In genomic region chr2:163749647-163750611, GRCm38 (mm10) we compare ENCODE assay signal across 8 mouse cellular contexts. TPM values are rescaled to one million over a fixed set of nuclear protein-coding genes. Genes with fewer than 3 reads are reported as not detected.
DNase-seq lines count a peak whose midpoint lies in the region; ATAC-seq and TF ChIP-seq lines count a peak whose summit lies in the region.

Gene Ada, minus strand, starts transcription at chr2:163750239.

- H3K4me1 ChIP-seq in lung, postnatal 0 days (ENCODE audit: insufficient read depth, low read depth, low read length): peaks cover 3% of the 10 kb centered on the region; the same call in 1 of the 2 replicates

- H3K4me3 ChIP-seq in lung, postnatal 0 days (ENCODE audit: low read depth, low read length): peak within 1 kb of the TSS; percentile 48

- TF ChIP-seq EP300 in lung, postnatal 0 days (IDR thresholded peaks at IDR 0.05): no peak

- TF ChIP-seq CTCF in lung, postnatal 0 days (IDR thresholded peaks at IDR 0.05): no peak

- H3K27me3 ChIP-seq in lung, postnatal 0 days (replicated peaks; ENCODE audit: insufficient read depth, low read length): no peaks in the 10 kb centered on the region; the same call in 1 of the 2 replicates

- 2% methylated on average over 43 of the region's 57 CpGs for WGBS in lung, postnatal 0 days

- H3K27ac ChIP-seq in lung, postnatal 0 days (ENCODE audit: low read length): no peak within 1 kb of the TSS

- H3K4me2 ChIP-seq in lung, postnatal 0 days (replicated peaks; ENCODE audit: low read depth, low read length): peak within 1 kb of the TSS; percentile 98

- no peaks in the 10 kb centered on the region for H3K9me3 ChIP-seq in lung, postnatal 0 days (ENCODE audit: low read length)

- peak; percentile 84 for ATAC-seq in lung, postnatal 0 days

- peak; percentile 11 to 50 for DNase-seq in urinary bladder, adult 18-20 months (ENCODE audit: low spot score in 2 of 2)
- DNase-seq in urinary bladder, postnatal 10 days (ENCODE audit: low spot score): no peak
- DNase-seq in embryo, embryonic 10 days (ENCODE audit: low spot score): peak; percentile 78
- peak; percentile 66 to 71 for DNase-seq in heart, adult 18-20 months
- DNase-seq in kidney, adult 9 months: peak; percentile 51
- DNase-seq in lung, postnatal 0 days (ENCODE audit: low spot score): peak; percentile 62
- peak; percentile 73 for DNase-seq in retina, embryonic 14.5 days (ENCODE audit: low spot score)
- no peak for DNase-seq in frontal cortex, postnatal 36 days (ENCODE audit: low spot score in 2 of 2)

- H3K9ac ChIP-seq in lung, postnatal 0 days (replicated peaks; ENCODE audit: low read depth): peak within 1 kb of the TSS; percentile 32; the same call in 1 of the 2 replicates

- H3K36me3 ChIP-seq in lung, postnatal 0 days (ENCODE audit: insufficient read depth, low read length): no peaks in the 10 kb centered on the region

RNA-seq across cellular contexts. Expression of gene Ada, which starts in this region (rescaled TPM):
- 1 to 10 TPM; 1.1 to 1.3 TPM for total RNA-seq in heart, adult 18-20 months (2021)
- polyA plus RNA-seq in lung, postnatal 0 days (2015; fragmentation: Nextera tagmentation; extraction: Ambion mirVana): 3.2 and 3.6 TPM in 2 replicates

Comparison
In these comparisons a context has a peak if more than half of its experiments do, and no peak if none do; other contexts are left out.
1. DNase-seq: peak in urinary bladder, adult 18-20 months (2 of 2), embryo, embryonic 10 days (single experiment), heart, adult 18-20 months (2 of 2), kidney, adult 9 months (single experiment), lung, postnatal 0 days (single experiment) and retina, embryonic 14.5 days (single experiment); none in urinary bladder, postnatal 10 days (single experiment) and frontal cortex, postnatal 36 days (0 of 2).